Mouse (Mus musculus): ENCODE data around the gene Pstk. TPM values are rescaled to one million over a fixed set of nuclear protein-coding genes. Genes with fewer than 3 reads are reported as not detected.

Pstk gene
- polyA plus RNA-seq, 1 experiment from 2014 or later: 54.8 TPM

DNA sequence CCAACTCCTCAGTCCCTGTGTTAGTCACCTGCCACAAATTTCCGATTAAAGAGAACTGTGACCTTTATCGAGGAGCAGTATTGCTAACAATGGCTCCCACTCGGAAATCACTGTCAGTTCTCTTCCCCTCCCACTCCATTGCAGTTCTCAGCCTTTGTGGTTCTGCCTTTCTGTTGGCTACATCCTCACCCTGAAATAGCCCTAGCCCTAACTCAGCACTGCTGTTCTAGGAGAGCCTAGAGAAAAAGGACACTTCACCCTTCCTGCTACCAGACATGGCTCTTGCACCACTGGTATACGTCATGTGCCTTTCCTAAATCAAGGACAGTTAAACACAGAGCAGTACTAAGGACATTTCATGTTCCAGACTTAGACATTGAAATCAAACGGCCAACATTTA is 56.4 kb downstream of the Pstk start:
- Histone ChIP-seq H3K4me3 (no peak overlapping the region), H3K36me3 (peaks cover 29% of the 10 kb centered on the region), H3K4me2 (replicated peaks) (no peak overlapping the region), H3K9ac (no peak overlapping the region), H3K9me3 (replicated peaks) (no peaks in the 10 kb centered on the region), H3K4me1 (no peaks in the 10 kb centered on the region), H3K27ac (no peak overlapping the region), H3K27me3 (no peaks in the 10 kb centered on the region)
- no peak for ATAC-seq (ENCODE audit: low FRiP score)
- WGBS: 85% methylated on average over 5 of the region's 5 CpGs

- no peak for ATAC-seq (ENCODE audit: low FRiP score)
- H3K36me3 ChIP-seq: peaks cover 25% of the 10 kb centered on the region
- 14% methylated on average over 1 of the region's 1 CpGs for WGBS
These were observed 61.3 kb downstream of the Pstk start for GRCm38 (mm10) chr7:131432244-131432643.

GRCm38 (mm10) chr7:131434276-131434675 is 63.3 kb downstream of the Pstk start:
- no peaks in the 10 kb centered on the region for H3K4me1 ChIP-seq
- H3K4me2 ChIP-seq (replicated peaks): no peak overlapping the region
- 81% methylated on average over 1 of the region's 1 CpGs for WGBS
- no peak for ATAC-seq (ENCODE audit: low FRiP score)
- no peaks in the 10 kb centered on the region for H3K9me3 ChIP-seq (replicated peaks)
- no peaks in the 10 kb centered on the region for H3K27me3 ChIP-seq
- no peak overlapping the region for H3K4me3 ChIP-seq
- H3K36me3 ChIP-seq: peaks cover 26% of the 10 kb centered on the region
- H3K27ac ChIP-seq: no peak overlapping the region
- no peak overlapping the region for H3K9ac ChIP-seq

More at GRCm38 (mm10) chr7:131432244-131432643, 61.3 kb downstream of the Pstk start:
- no peak overlapping the region for H3K4me3 ChIP-seq
- H3K9ac ChIP-seq: no peak overlapping the region
- H3K4me1 ChIP-seq: no peaks in the 10 kb centered on the region
- no peaks in the 10 kb centered on the region for H3K9me3 ChIP-seq (replicated peaks)
- H3K4me2 ChIP-seq (replicated peaks): no peak overlapping the region
- H3K27ac ChIP-seq: no peak overlapping the region
- H3K27me3 ChIP-seq: no peaks in the 10 kb centered on the region

- H3K27me3 ChIP-seq: no peaks in the 10 kb centered on the region
- no peak overlapping the region for H3K27ac ChIP-seq
- no peak overlapping the region for H3K9ac ChIP-seq
- H3K4me3 ChIP-seq: no peak overlapping the region
- H3K9me3 ChIP-seq (replicated peaks): no peaks in the 10 kb centered on the region
- peaks cover 25% of the 10 kb centered on the region for H3K36me3 ChIP-seq
- WGBS: 68% methylated on average over 3 of the region's 3 CpGs
- no peaks in the 10 kb centered on the region for H3K4me1 ChIP-seq
- H3K4me2 ChIP-seq (replicated peaks): no peak overlapping the region
- ATAC-seq (ENCODE audit: low FRiP score): no peak
These were observed 66.1 kb downstream of the Pstk start for GRCm38 (mm10) chr7:131437051-131437450.

Other genes starting within 250 kb of the Pstk start
- not detected in 2 replicates for gene 4933402N03Rik, start 224.8 kb upstream of the Pstk start, polyA plus RNA-seq (2016; fragmentation: Nextera tagmentation; extraction: Ambion mirVana)
- gene 5430419D17Rik, start 196.7 kb upstream of the Pstk start, polyA plus RNA-seq (2016; fragmentation: Nextera tagmentation; extraction: Ambion mirVana): 0.03 TPM in 1 of 2 replicates, not detected in the other
- gene Cuzd1, start 48.8 kb upstream of the Pstk start, polyA plus RNA-seq (2016; fragmentation: Nextera tagmentation; extraction: Ambion mirVana): not detected in 2 replicates
- gene Fam24b, start 41.6 kb upstream of the Pstk start, polyA plus RNA-seq (2016; fragmentation: Nextera tagmentation; extraction: Ambion mirVana): not detected in 2 replicates
- gene Fam24a, start 37.3 kb upstream of the Pstk start, polyA plus RNA-seq (2016; fragmentation: Nextera tagmentation; extraction: Ambion mirVana): not detected in 2 replicates
- 17.3 and 21.3 TPM in 2 replicates for gene 2310057M21Rik, start 8.4 kb upstream of the Pstk start, polyA plus RNA-seq (2016; fragmentation: Nextera tagmentation; extraction: Ambion mirVana)
- 18.9 and 22.7 TPM in 2 replicates for gene Ikzf5, start 39.4 kb downstream of the Pstk start, polyA plus RNA-seq (2016; fragmentation: Nextera tagmentation; extraction: Ambion mirVana)
- 107 and 111 TPM in 2 replicates for gene Acadsb, start 39.5 kb downstream of the Pstk start, polyA plus RNA-seq (2016; fragmentation: Nextera tagmentation; extraction: Ambion mirVana)
- 2.2 and 4.1 TPM in 2 replicates for gene Hmx3, start 171.7 kb downstream of the Pstk start, polyA plus RNA-seq (2016; fragmentation: Nextera tagmentation; extraction: Ambion mirVana)
- gene Hmx2, start 177.6 kb downstream of the Pstk start, polyA plus RNA-seq (2016; fragmentation: Nextera tagmentation; extraction: Ambion mirVana): 3.5 and 3.9 TPM in 2 replicates
- gene Bub3, start 189.1 kb downstream of the Pstk start, polyA plus RNA-seq (2016; fragmentation: Nextera tagmentation; extraction: Ambion mirVana): 217 and 220 TPM in 2 replicates

Measured in hindbrain, embryonic 12.5 days (tissue).